Comparison of ENCODE assay signal across 14 mouse cellular contexts in the genomic region with DNA sequence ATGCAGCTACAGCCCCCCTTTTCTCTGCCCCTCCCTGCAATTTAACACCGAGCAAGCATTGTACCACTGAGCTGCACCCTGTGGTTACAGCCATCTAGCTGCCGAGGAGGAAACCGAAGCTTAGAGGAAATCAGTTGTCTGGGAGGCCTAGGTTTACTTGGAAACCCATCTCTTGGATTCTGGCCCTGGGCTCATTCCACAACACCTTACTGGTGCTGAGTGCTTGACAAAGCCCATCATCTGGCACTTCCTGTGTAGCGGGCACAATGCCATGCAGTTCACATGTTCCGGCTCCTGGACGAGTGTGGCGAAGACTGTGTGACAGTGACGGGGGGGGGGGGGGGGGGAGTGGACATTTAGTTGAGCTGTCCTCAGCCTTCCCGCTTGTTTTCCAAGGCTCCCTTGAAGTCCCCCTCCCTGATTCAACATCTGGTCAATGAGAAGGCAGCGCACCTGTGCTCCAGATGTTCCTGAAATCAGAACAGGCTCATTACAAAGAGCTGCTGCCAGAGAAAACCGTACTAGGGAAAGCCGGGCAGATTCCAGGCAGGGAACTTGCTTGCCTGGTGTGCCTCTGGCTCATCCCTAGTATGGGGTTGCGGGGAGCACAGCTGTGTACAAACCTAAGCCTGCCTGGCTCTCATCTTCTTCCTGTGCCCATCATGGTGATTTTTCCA. TPM values are rescaled to one million over a fixed set of nuclear protein-coding genes. Genes with fewer than 3 reads are reported as not detected.
DNase-seq lines count a peak whose midpoint lies in the region; ATAC-seq lines count a peak whose summit lies in the region.
"Had no signal": no experiment of that assay in that cellular context is flagged by ENCODE, and none has a peak within 500 bp of the region (broad histone marks: within the 10 kb centered on the region; RNA-seq: fewer than 3 reads in every experiment).

No protein-coding gene starts in this region.

- 46% methylated on average over 12 of the region's 13 CpGs for WGBS in midbrain, embryonic 11.5 days
- WGBS in midbrain, embryonic 13.5 days: 51% methylated on average over 12 of the region's 13 CpGs
- 24% methylated on average over 13 of the region's 13 CpGs for WGBS in limb, embryonic 11.5 days

- H3K4me1 ChIP-seq in midbrain, embryonic 11.5 days (ENCODE audit: control insufficient read depth, insufficient read depth, low read length): peaks cover 5% of the 10 kb centered on the region
- H3K4me1 ChIP-seq in midbrain, embryonic 13.5 days (replicated peaks): peaks cover 9% of the 10 kb centered on the region
- peaks cover 13% of the 10 kb centered on the region; the same call in 1 of the 2 replicates for H3K4me1 ChIP-seq in limb, embryonic 11.5 days (ENCODE audit: control insufficient read depth, insufficient read depth, low read length)
- H3K4me1 ChIP-seq: hindbrain, embryonic 15.5 days had no signal

- H3K4me2 ChIP-seq in midbrain, embryonic 11.5 days: no peak overlapping the region
- no peak overlapping the region for H3K4me2 ChIP-seq in midbrain, embryonic 13.5 days (replicated peaks)
- no peak overlapping the region; the same call in 1 of the 2 replicates for H3K4me2 ChIP-seq in limb, embryonic 11.5 days (ENCODE audit: low read depth, severe bottlenecking)
- H3K4me2 ChIP-seq: hindbrain, embryonic 15.5 days had no signal

- DNase-seq in midbrain, embryonic 11.5 days (ENCODE audit: low spot score, missing footprints): peak; percentile 47
- peak; percentile 55 for DNase-seq in heart, adult 8-10 months (ENCODE audit: low spot score)
- peak; percentile 81 for DNase-seq in limb, embryonic 11.5 days (ENCODE audit: low spot score)
- no peak for DNase-seq in thymus, postnatal 25 days
- DNase-seq in thymus, postnatal 36 days: no peak
- DNase-seq: adrenal gland, adult 2 months; cerebellum, adult 11 months had no signal

- no peaks in the 10 kb centered on the region for H3K27me3 ChIP-seq in midbrain, embryonic 11.5 days (ENCODE audit: control insufficient read depth, insufficient read depth, low read length)
- no peaks in the 10 kb centered on the region for H3K27me3 ChIP-seq in midbrain, embryonic 13.5 days
- no peaks in the 10 kb centered on the region for H3K27me3 ChIP-seq in limb, embryonic 11.5 days (ENCODE audit: control insufficient read depth, insufficient read depth, low read length)
- H3K27me3 ChIP-seq: hindbrain, embryonic 15.5 days had no signal

- no peaks in the 10 kb centered on the region for H3K36me3 ChIP-seq in midbrain, embryonic 11.5 days (ENCODE audit: control insufficient read depth, insufficient read depth, low read length)
- H3K36me3 ChIP-seq in midbrain, embryonic 13.5 days: no peaks in the 10 kb centered on the region
- no peaks in the 10 kb centered on the region for H3K36me3 ChIP-seq in limb, embryonic 11.5 days (ENCODE audit: control insufficient read depth, insufficient read depth, low read length)
- H3K36me3 ChIP-seq: hindbrain, embryonic 15.5 days had no signal

- H3K4me3 ChIP-seq in midbrain, embryonic 11.5 days (ENCODE audit: low read depth, low read length): no peak overlapping the region
- H3K4me3 ChIP-seq in midbrain, embryonic 13.5 days (replicated peaks): no peak overlapping the region
- H3K4me3 ChIP-seq in limb, embryonic 11.5 days (ENCODE audit: low read depth, low read length): no peak overlapping the region
- H3K4me3 ChIP-seq: hindbrain, embryonic 15.5 days had no signal

- H3K9ac ChIP-seq in midbrain, embryonic 11.5 days (ENCODE audit: low read length): no peak overlapping the region
- no peak overlapping the region for H3K9ac ChIP-seq in midbrain, embryonic 13.5 days (replicated peaks)
- H3K9ac ChIP-seq in limb, embryonic 11.5 days (ENCODE audit: low read length): no peak overlapping the region; the same call in 1 of the 2 replicates
- H3K9ac ChIP-seq: hindbrain, embryonic 15.5 days had no signal

- H3K27ac ChIP-seq in midbrain, embryonic 11.5 days (ENCODE audit: low read depth, low read length): no peak overlapping the region
- H3K27ac ChIP-seq in midbrain, embryonic 13.5 days: no peak overlapping the region
- H3K27ac ChIP-seq in limb, embryonic 11.5 days (replicated peaks; ENCODE audit: low read depth, low read length): peak overlapping the region; percentile 25; the same call in 1 of the 2 replicates
- H3K27ac ChIP-seq: hindbrain, embryonic 15.5 days had no signal

- ATAC-seq in midbrain, embryonic 11.5 days (ENCODE audit: low FRiP score): no peak
- ATAC-seq in midbrain, embryonic 13.5 days: no peak
- peak; percentile 66 for ATAC-seq in limb, embryonic 11.5 days (ENCODE audit: insufficient number of reproducible peaks, low FRiP score, low TSS enrichment, low read depth)
- ATAC-seq in erythroblast, adult 5-6 weeks (replicated peaks; ENCODE audit: low FRiP score, poor library complexity, severe bottlenecking): no peak

- H3K9me3 ChIP-seq in midbrain, embryonic 11.5 days (ENCODE audit: control insufficient read depth, low read length): no peaks in the 10 kb centered on the region
- H3K9me3 ChIP-seq in midbrain, embryonic 13.5 days: no peaks in the 10 kb centered on the region
- H3K9me3 ChIP-seq in limb, embryonic 11.5 days (ENCODE audit: control insufficient read depth, low read length): no peaks in the 10 kb centered on the region
- H3K9me3 ChIP-seq: hindbrain, embryonic 15.5 days had no signal

RNA-seq across cellular contexts. Expression of a gene that starts 4.6 kb away (rescaled TPM):
- polyA plus RNA-seq in midbrain, embryonic 11.5 days (2014; fragmentation: Nextera tagmentation; extraction: Ambion mirVana): 62.0 and 63.6 TPM in 2 replicates
- polyA plus RNA-seq in midbrain, embryonic 13.5 days (2015; fragmentation: Nextera tagmentation; extraction: Ambion mirVana): 77.6 and 81.1 TPM in 2 replicates
- total RNA-seq in heart, adult 8-10 months (2022): 10 to 100 TPM; 25.2 to 28.5 (median 25.8) TPM
- polyA plus RNA-seq in limb, embryonic 11.5 days (2014; fragmentation: Nextera tagmentation; extraction: Ambion mirVana): 52.6 and 53.6 TPM in 2 replicates
- 7.1 and 9.8 TPM in 2 replicates for total RNA-seq in erythroblast, adult 5-6 weeks (2015; ENCODE audit: low replicate concordance)
- 3.7 and 17.0 TPM in 2 replicates for total RNA-seq in erythroblast, adult 5-6 weeks (2017; ENCODE audit: low replicate concordance)

RNA-seq across cellular contexts. Expression of a gene that starts 8.5 kb away (rescaled TPM):
- 9.7 and 9.9 TPM in 2 replicates for polyA plus RNA-seq in midbrain, embryonic 11.5 days (2014; fragmentation: Nextera tagmentation; extraction: Ambion mirVana)
- 6.5 and 7.3 TPM in 2 replicates for polyA plus RNA-seq in midbrain, embryonic 13.5 days (2015; fragmentation: Nextera tagmentation; extraction: Ambion mirVana)
- 10 to 100 TPM; 14.9 to 23.0 (median 20.7) TPM for total RNA-seq in heart, adult 8-10 months (2022)
- 22.6 and 23.6 TPM in 2 replicates for polyA plus RNA-seq in limb, embryonic 11.5 days (2014; fragmentation: Nextera tagmentation; extraction: Ambion mirVana)
- 0.38 and 0.42 TPM in 2 replicates for total RNA-seq in erythroblast, adult 5-6 weeks (2015; ENCODE audit: low replicate concordance)
- total RNA-seq in erythroblast, adult 5-6 weeks (2017; ENCODE audit: low replicate concordance): 0.09 and 0.98 TPM in 2 replicates

RNA-seq across cellular contexts. Expression of a gene that starts 8.6 kb away (rescaled TPM):
- 4.7 and 5.0 TPM in 2 replicates for polyA plus RNA-seq in midbrain, embryonic 11.5 days (2014; fragmentation: Nextera tagmentation; extraction: Ambion mirVana)
- polyA plus RNA-seq in midbrain, embryonic 13.5 days (2015; fragmentation: Nextera tagmentation; extraction: Ambion mirVana): 4.5 and 5.2 TPM in 2 replicates
- 1 to 10 TPM; 3.6 to 6.7 (median 5.5) TPM for total RNA-seq in heart, adult 8-10 months (2022)
- 2.8 and 3.6 TPM in 2 replicates for polyA plus RNA-seq in limb, embryonic 11.5 days (2014; fragmentation: Nextera tagmentation; extraction: Ambion mirVana)
- not detected in 2 replicates for total RNA-seq in erythroblast, adult 5-6 weeks (2015; ENCODE audit: low replicate concordance)
- not detected in 2 replicates for total RNA-seq in erythroblast, adult 5-6 weeks (2017; ENCODE audit: low replicate concordance)

RNA-seq across cellular contexts. Expression of a gene that starts 21.4 kb away (rescaled TPM):
- polyA plus RNA-seq in midbrain, embryonic 11.5 days (2014; fragmentation: Nextera tagmentation; extraction: Ambion mirVana): not detected in 2 replicates
- not detected in 2 replicates for polyA plus RNA-seq in midbrain, embryonic 13.5 days (2015; fragmentation: Nextera tagmentation; extraction: Ambion mirVana)
- total RNA-seq in heart, adult 8-10 months (2022): not detected
- not detected in 2 replicates for polyA plus RNA-seq in limb, embryonic 11.5 days (2014; fragmentation: Nextera tagmentation; extraction: Ambion mirVana)
- total RNA-seq in erythroblast, adult 5-6 weeks (2015; ENCODE audit: low replicate concordance): not detected in 2 replicates
- total RNA-seq in erythroblast, adult 5-6 weeks (2017; ENCODE audit: low replicate concordance): not detected in 2 replicates
- total RNA-seq: adrenal gland, adult 2 months; layer of hippocampus, adult 8-10 months had no signal
- polyA plus RNA-seq: adrenal gland, adult 2 months; hindbrain, embryonic 15.5 days; neural tube, embryonic 11.5 days; small intestine, adult 2 months; thymus, postnatal 0 days had no signal

RNA-seq across cellular contexts. Expression of a gene that starts 33.8 kb away (rescaled TPM):
- polyA plus RNA-seq in midbrain, embryonic 11.5 days (2014; fragmentation: Nextera tagmentation; extraction: Ambion mirVana): 3.1 and 3.4 TPM in 2 replicates
- polyA plus RNA-seq in midbrain, embryonic 13.5 days (2015; fragmentation: Nextera tagmentation; extraction: Ambion mirVana): 8.7 and 8.8 TPM in 2 replicates
- total RNA-seq in heart, adult 8-10 months (2022): 10 to 100 TPM; 11.3 to 15.0 (median 12.6) TPM
- 0.38 and 1.3 TPM in 2 replicates for polyA plus RNA-seq in limb, embryonic 11.5 days (2014; fragmentation: Nextera tagmentation; extraction: Ambion mirVana)
- 2.1 TPM in 1 of 2 replicates, not detected in the other for total RNA-seq in erythroblast, adult 5-6 weeks (2015; ENCODE audit: low replicate concordance)
- 0.84 and 3.9 TPM in 2 replicates for total RNA-seq in erythroblast, adult 5-6 weeks (2017; ENCODE audit: low replicate concordance)

Comparison
In these comparisons a context has a peak if more than half of its experiments do, and no peak if none do; other contexts are left out.
1. DNase-seq: peak in midbrain, embryonic 11.5 days (single experiment), heart, adult 8-10 months (single experiment) and limb, embryonic 11.5 days (single experiment); none in thymus, postnatal 25 days (single experiment) and thymus, postnatal 36 days (0 of 2).